ENCODE assay signal across 8 mouse cellular contexts in the genomic region with DNA sequence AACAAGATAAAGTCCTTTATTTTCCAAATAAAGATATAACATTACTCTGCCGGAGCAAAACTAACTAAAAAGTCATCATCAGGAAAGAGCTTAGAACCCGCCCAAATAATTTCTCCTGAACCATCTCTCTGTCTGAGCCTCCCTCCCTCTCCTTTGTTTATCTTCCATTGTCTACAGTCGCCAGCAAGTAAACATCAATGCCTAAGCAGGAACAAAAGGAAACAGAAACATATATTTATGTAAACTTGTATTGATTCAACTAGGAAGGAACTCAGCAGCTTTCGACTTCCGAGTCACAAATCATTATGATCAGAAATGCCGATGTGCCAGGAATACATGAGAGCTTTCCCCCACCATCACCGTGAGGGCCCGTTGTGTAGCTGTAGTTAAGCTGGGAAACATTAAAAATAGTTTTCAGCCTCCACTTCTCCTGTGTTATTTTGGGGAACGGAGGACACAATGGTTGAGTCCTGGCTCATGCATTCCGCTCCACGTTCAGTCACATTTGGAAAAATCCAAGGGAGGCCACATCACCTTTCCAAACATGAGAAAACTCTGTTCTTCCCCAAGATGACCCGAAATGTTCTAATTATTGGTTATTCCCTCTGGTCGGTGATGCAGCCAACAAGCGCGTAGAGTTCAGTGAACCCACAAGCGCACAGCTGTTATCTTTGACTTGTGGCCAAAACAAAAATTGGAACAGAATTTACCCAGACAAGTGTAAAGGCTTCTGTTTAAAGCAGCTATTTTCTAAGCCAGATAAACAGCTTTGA.
DNase-seq lines count a peak whose midpoint lies in the region; ATAC-seq lines count a peak whose summit lies in the region.

No protein-coding gene starts in this region.

- DNase-seq in frontal cortex, postnatal 25 days (ENCODE audit: low spot score in 2 of 2): no peak
- DNase-seq in cerebellum, adult 11 months: peak; percentile 29
- DNase-seq in heart, postnatal 14 days: peak; percentile 38 to 68
- DNase-seq in left cerebral cortex, adult 11 months (ENCODE audit: low spot score): peak; percentile 10
- no peak for DNase-seq in MN1 (ENCODE audit: low spot score)
- DNase-seq in urinary bladder, adult 2 months (ENCODE audit: low spot score): no peak
- DNase-seq in natural killer cell, adult 2 months (ENCODE audit: low spot score in 2 of 2): no peak

- intact Hi-C loops in heart, postnatal 14 days (cut with DNase I): no loop called here

- ATAC-seq in frontal cortex, adult (ENCODE audit: low TSS enrichment): peak; percentile 81

Comparison
In these comparisons a context has a peak if more than half of its experiments do, and no peak if none do; other contexts are left out.
1. DNase-seq: peak in cerebellum, adult 11 months (single experiment), heart, postnatal 14 days (2 of 2) and left cerebral cortex, adult 11 months (single experiment); none in frontal cortex, postnatal 25 days (0 of 2), MN1 (single experiment), urinary bladder, adult 2 months (single experiment) and natural killer cell, adult 2 months (0 of 2).